Mouse (Mus musculus) heart, postnatal 0 days (tissue): ENCODE data around the gene Gm21974.
"Not testable (repeated sequence)": the region's sequence is repeated elsewhere in the genome, so short reads cannot be mapped to it uniquely, and the experiment has no call there.

Source experiments
- CTCF ChIP-seq: IDR thresholded peaks from 2 replicates; pipeline ENCODE4 v1.5.1; 2016; ENCODE audit warnings: antibody characterized with exemption, control low read depth, low read depth
- EP300 ChIP-seq: IDR thresholded peaks from 2 replicates; pipeline ENCODE4 v1.6.1; 2016; ENCODE audit warnings: antibody characterized with exemption, low read depth

DNA sequence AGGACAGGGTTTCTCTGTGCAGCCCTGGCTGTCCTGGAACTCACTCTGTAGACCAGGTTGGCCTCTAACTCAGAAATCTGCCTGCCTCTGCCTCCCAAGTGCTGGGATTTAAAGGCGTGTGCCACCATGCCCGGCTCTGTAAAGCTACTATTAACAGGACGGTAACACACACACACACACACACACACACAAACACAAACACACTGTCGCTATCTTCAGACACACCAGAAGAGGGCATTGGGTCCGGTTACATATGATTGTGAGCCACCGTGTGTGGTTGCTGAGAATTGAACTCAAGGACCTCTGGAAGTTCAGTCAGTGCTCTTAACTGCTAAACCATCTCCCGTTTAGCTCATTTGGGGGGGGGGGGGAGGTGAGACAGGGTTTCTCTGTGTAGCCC is 637 bp upstream of the Gm21974 start:
- TF ChIP-seq CTCF, EP300: not testable (repeated sequence)
